Mouse (Mus musculus) macrophage (primary cell): ENCODE data around the gene Gna11. TPM values are rescaled to one million over a fixed set of nuclear protein-coding genes. Genes with fewer than 3 reads are reported as not detected.

Experiments used
- H3K27ac ChIP-seq: fragments of 350-480 bp; formaldehyde crosslinking; 2 replicates; pipeline ENCODE4 v1.9.0; 2021
- H3K36me3 ChIP-seq: fragments of 350-480 bp; formaldehyde crosslinking; 2 replicates; pipeline ENCODE4 v1.9.0; 2021; ENCODE audit errors: inconsistent target
- H3K4me3 ChIP-seq: fragments of 350-480 bp; formaldehyde crosslinking; 2 replicates; pipeline ENCODE4 v1.9.0; 2021; ENCODE audit errors: inconsistent target
- H3K79me2 ChIP-seq: fragments of 350-480 bp; formaldehyde crosslinking; 2 replicates; pipeline ENCODE4 v1.9.0; 2021; ENCODE audit errors: inconsistent target
- WGBS: methylation state at CpG from one replicate; pipeline ENCODE4 v1.1.7; 2026; ENCODE audit warnings: inconsistent platforms; ENCODE audit not compliant: missing documents; 5-methylcytosine and 5-hydroxymethylcytosine counted together
- polyA plus RNA-seq: library from polyadenylated mRNA; stranded (reverse); fragments of 250-400 nt; gene quantifications from 3 replicates; pipeline ENCODE4 v1.2.4, GENCODE M21; 2018; ENCODE audit warnings: inconsistent platforms
- total RNA-seq, 78 experiments: library from RNA; depleted of rRNA; stranded (reverse); fragments of 250-400 nt; gene quantifications; 1 replicate in 9 of 78; 2 replicates in 24 of 78; 3 replicates in 43 of 78; 4 replicates in 2 of 78; pipeline ENCODE4 v1.2.4; 2018; ENCODE audit warnings: inconsistent platforms in 56 of 78

The Gna11 gene
- total RNA-seq (2018; cell fraction: chromatin; rRNA removed), result 10 to 100 TPM in 18 of 26 experiments, 1 to 10 TPM in 8; 1.5 to 34.9 (median 14.9) TPM
- 1 to 10 TPM in 23 of 26 experiments, under 1 TPM in 3; 0.37 to 5.9 (median 4.1) TPM for total RNA-seq (2018; cell fraction: cytosol; rRNA removed)
- total RNA-seq (2018; cell fraction: nucleus; rRNA removed), result 10 to 100 TPM in 13 of 26 experiments, 1 to 10 TPM in 13; 2.2 to 41.9 (median 9.7) TPM
- polyA plus RNA-seq, result 3.5 to 6.3 TPM (median 6.2 TPM) in 3 replicates

- H3K4me3 ChIP-seq, result peak within 1 kb of the TSS; percentile 57
- WGBS, result 1% methylated on average over 45 of the region's 59 CpGs
- H3K36me3 ChIP-seq, result no peaks in the 10 kb centered on the region
- peak within 1 kb of the TSS; percentile 19; the same call in 1 of the 2 replicates for H3K27ac ChIP-seq
- peaks cover 42% of the 10 kb centered on the region for H3K79me2 ChIP-seq
Measured at GRCm38 (mm10) chr10:81545161-81545747, at the start of gene Gna11. TSS of gene Gna11 (minus strand) at chr10:81545190.

- Histone ChIP-seq H3K36me3 (no peaks in the 10 kb centered on the region), H3K4me3 (no peak overlapping the region)
- 94% methylated on average over 18 of the region's 18 CpGs for WGBS
Measured at GRCm38 (mm10) chr10:81593935-81594334, 48.9 kb upstream of the Gna11 start.

GRCm38 (mm10) chr10:81593223-81593622, 48.2 kb upstream of the Gna11 start:
- Histone ChIP-seq H3K79me2 (no peaks in the 10 kb centered on the region), H3K27ac (no peak overlapping the region), H3K36me3 (no peaks in the 10 kb centered on the region), H3K4me3 (no peak overlapping the region)
- WGBS, result 91% methylated on average over 4 of the region's 4 CpGs

More at GRCm38 (mm10) chr10:81593935-81594334, 48.9 kb upstream of the Gna11 start:
- H3K27ac ChIP-seq, result no peak overlapping the region
- no peaks in the 10 kb centered on the region for H3K79me2 ChIP-seq

- WGBS, result 80% methylated on average over 7 of the region's 7 CpGs
- no peaks in the 10 kb centered on the region for H3K79me2 ChIP-seq
- H3K4me3 ChIP-seq, result no peak overlapping the region
- H3K27ac ChIP-seq, result no peak overlapping the region
- no peaks in the 10 kb centered on the region for H3K36me3 ChIP-seq
Measured at GRCm38 (mm10) chr10:81592631-81593030, 47.6 kb upstream of the Gna11 start.

GRCm38 (mm10) chr10:81591846-81592245, 46.9 kb upstream of the Gna11 start:
- 82% methylated on average over 9 of the region's 9 CpGs for WGBS
- no peaks in the 10 kb centered on the region for H3K36me3 ChIP-seq
- H3K79me2 ChIP-seq, result no peaks in the 10 kb centered on the region
- no peak overlapping the region for H3K4me3 ChIP-seq
- H3K27ac ChIP-seq, result no peak overlapping the region

DNA sequence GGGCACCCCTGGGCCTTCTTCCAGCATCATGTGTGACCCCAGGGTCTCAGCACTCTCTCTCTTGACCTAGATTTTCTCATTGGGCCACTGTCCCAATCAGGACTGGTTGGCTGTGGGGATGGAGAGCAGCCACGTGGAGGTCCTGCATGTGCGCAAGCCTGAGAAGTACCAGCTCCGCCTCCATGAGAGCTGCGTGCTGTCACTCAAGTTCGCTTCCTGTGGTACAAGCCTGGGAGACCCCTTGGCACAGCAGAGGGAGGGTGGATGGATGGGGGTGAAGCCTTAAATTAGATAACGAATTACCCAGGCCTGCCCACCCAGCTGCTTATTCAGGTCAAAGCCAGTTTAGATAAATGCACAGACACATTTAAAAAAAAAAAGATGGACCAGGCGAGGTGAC, 43.7 kb upstream of the Gna11 start:
- Histone ChIP-seq H3K36me3 (no peaks in the 10 kb centered on the region), H3K4me3 (no peak overlapping the region), H3K79me2 (no peaks in the 10 kb centered on the region), H3K27ac (no peak overlapping the region)
- WGBS, result 89% methylated on average over 7 of the region's 7 CpGs

DNA sequence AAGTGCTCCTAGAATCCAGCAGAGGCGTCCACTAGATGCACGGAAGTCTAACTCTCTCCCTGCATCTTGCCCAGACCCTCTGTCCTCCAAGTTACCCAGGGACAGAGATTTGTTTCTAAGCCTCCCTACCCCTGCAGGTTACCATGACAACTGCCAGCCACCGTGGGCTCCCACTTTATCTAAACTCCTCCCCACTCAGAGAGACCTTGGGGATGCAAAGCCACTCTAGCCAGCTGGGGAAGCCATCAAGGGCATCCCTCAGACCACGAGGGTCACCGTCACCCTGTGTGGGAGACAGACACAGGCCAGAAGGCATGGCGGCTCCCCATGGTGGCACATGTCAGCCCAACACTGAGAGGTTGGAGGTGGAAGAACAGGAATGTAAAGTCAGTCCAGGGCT, 38.4 kb upstream of the Gna11 start:
- no peaks in the 10 kb centered on the region for H3K79me2 ChIP-seq
- no peak overlapping the region for H3K4me3 ChIP-seq
- H3K27ac ChIP-seq, result no peak overlapping the region
- 82% methylated on average over 6 of the region's 6 CpGs for WGBS
- H3K36me3 ChIP-seq, result no peaks in the 10 kb centered on the region

GRCm38 (mm10) chr10:81580441-81581070, 35.6 kb upstream of the Gna11 start:
- WGBS, result 17% methylated on average over 21 of the region's 25 CpGs
- H3K27ac ChIP-seq, result no peak overlapping the region
- H3K79me2 ChIP-seq, result no peaks in the 10 kb centered on the region
- no peaks in the 10 kb centered on the region for H3K36me3 ChIP-seq
- H3K4me3 ChIP-seq, result no peak overlapping the region

DNA sequence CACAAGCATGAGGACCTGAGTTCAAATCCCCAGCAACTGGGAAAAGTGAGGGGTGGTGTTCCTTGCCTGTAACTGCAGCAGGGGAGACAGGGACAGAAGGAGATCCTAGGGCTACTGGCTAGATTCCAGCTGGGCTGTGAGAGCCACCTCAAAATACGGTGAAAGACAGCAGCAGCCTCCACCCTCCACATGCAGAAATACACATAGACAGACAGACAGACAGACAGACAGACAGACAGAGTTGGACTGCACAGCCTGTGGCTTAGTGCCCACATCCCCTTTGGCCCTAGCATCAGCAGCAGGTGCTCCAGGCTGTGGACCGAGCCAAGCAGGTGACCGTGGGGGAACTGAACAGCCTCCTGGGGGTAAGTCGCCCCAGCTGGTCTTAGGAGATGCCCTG, 35.0 kb upstream of the Gna11 start:
- 22% methylated on average over 4 of the region's 4 CpGs for WGBS
- Histone ChIP-seq H3K36me3 (no peaks in the 10 kb centered on the region), H3K27ac (no peak overlapping the region), H3K79me2 (no peaks in the 10 kb centered on the region), H3K4me3 (no peak overlapping the region)

GRCm38 (mm10) chr10:81575695-81576094, 30.7 kb upstream of the Gna11 start:
- Histone ChIP-seq H3K79me2 (no peaks in the 10 kb centered on the region), H3K36me3 (no peaks in the 10 kb centered on the region), H3K4me3 (peak overlapping the region; percentile 10; the same call in 1 of the 2 replicates), H3K27ac (no peak overlapping the region)
- WGBS, result 23% methylated on average over 6 of the region's 6 CpGs

DNA sequence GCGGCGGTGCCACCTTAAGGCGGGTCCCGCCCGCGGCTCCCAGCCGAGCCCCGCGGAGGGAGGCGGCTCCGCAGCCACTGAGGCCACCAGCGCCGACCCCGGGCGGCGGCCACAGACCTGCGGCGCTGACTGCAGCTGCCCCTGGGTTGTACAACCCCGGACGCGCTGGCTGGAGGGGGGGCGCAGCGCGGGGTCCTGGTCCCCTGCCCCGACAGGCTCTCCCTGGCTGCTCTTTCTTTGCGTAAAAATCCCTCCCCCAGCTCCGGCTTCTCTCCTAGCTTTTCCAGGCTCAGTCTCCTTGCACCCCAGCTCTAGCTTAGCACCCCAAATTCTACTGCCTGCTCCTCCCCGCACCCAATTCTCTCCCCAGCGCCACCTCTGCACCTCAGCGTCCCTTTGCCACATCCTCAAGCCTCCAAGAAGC, 30.2 kb upstream of the Gna11 start:
- Histone ChIP-seq H3K79me2 (no peaks in the 10 kb centered on the region), H3K27ac (no peak overlapping the region), H3K4me3 (peak overlapping the region; percentile 10; the same call in 1 of the 2 replicates), H3K36me3 (no peaks in the 10 kb centered on the region)
- WGBS, result 2% methylated on average over 30 of the region's 30 CpGs

GRCm38 (mm10) chr10:81574081-81575056, 29.4 kb upstream of the Gna11 start, which contains the start of gene Tle2:
TSS of gene Tle2 (plus strand) at chr10:81574561.
- H3K4me3 ChIP-seq, result peak within 1 kb of the TSS; percentile 10; the same call in 1 of the 2 replicates
- H3K79me2 ChIP-seq, result no peaks in the 10 kb centered on the region
- H3K27ac ChIP-seq, result no peak within 1 kb of the TSS
- 49% methylated on average over 10 of the region's 10 CpGs for WGBS
- no peaks in the 10 kb centered on the region for H3K36me3 ChIP-seq

GRCm38 (mm10) chr10:81572975-81573374, 28.0 kb upstream of the Gna11 start:
- WGBS, result 90% methylated on average over 9 of the region's 9 CpGs
- H3K36me3 ChIP-seq, result no peaks in the 10 kb centered on the region
- no peak overlapping the region for H3K27ac ChIP-seq
- no peaks in the 10 kb centered on the region for H3K79me2 ChIP-seq
- no peak overlapping the region for H3K4me3 ChIP-seq

DNA sequence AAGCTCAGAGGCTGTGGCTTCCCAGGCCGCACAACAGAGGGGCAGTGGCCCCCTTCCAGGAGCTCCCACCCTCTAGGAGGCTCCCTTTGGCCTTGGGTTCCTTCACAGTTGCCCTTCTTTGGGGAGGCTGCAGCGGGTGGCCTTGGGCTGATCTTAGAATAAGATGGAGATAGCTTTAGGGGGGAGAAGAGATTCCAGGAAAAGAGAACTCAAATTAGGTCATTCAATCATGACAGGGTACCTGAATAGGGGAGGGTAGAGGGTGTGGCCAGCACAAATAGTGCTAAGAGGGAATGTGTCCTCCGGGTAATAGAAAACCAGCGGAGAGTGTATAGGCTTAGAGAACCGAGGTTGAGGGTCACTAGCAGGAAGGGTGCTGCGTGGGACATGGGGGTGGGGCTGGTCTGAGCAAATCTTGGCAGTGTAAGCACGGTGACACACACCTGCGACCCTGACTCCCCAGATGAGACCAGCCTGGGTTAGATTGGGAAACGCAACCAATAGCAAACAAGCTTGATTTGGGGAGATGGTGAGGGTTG, 27.2 kb upstream of the Gna11 start:
- Histone ChIP-seq H3K79me2 (no peaks in the 10 kb centered on the region), H3K4me3 (peak overlapping the region; percentile 53), H3K27ac (no peak overlapping the region), H3K36me3 (no peaks in the 10 kb centered on the region)
- 52% methylated on average over 9 of the region's 9 CpGs for WGBS
